Mouse (Mus musculus): ENCODE results near the gene Fam131a. TPM values are rescaled to one million over a fixed set of nuclear protein-coding genes. Genes with fewer than 3 reads are reported as not detected.

Fam131a gene
- polyA plus RNA-seq, 1 experiment from 2014 or later = 2.6 TPM

- Histone ChIP-seq H3K4me1 (peaks cover 21% of the 10 kb centered on the region), H3K36me3 (no peaks in the 10 kb centered on the region), H3K27me3 (replicated peaks) (peaks cover 81% of the 10 kb centered on the region), H3K27ac (no peak overlapping the region), H3K9ac (no peak overlapping the region), H3K9me3 (replicated peaks) (no peaks in the 10 kb centered on the region), H3K4me3 (no peak overlapping the region), H3K4me2 (no peak overlapping the region)
- 49% methylated on average over 5 of the region's 5 CpGs for WGBS (ENCODE audit: insufficient replicate concordance)
- ATAC-seq = no peak
Observed at GRCm38 (mm10) chr16:20735651-20736050, 42.6 kb downstream of the Fam131a start.

GRCm38 (mm10) chr16:20736168-20736567, 43.1 kb downstream of the Fam131a start:
- no peak overlapping the region for H3K9ac ChIP-seq
- no peak for ATAC-seq
- H3K9me3 ChIP-seq (replicated peaks) = no peaks in the 10 kb centered on the region
- H3K27ac ChIP-seq = no peak overlapping the region
- peaks cover 21% of the 10 kb centered on the region for H3K4me1 ChIP-seq
- 67% methylated on average over 7 of the region's 7 CpGs for WGBS (ENCODE audit: insufficient replicate concordance)
- H3K36me3 ChIP-seq = no peaks in the 10 kb centered on the region
- H3K4me2 ChIP-seq = no peak overlapping the region
- peaks cover 75% of the 10 kb centered on the region for H3K27me3 ChIP-seq (replicated peaks)
- no peak overlapping the region for H3K4me3 ChIP-seq

GRCm38 (mm10) chr16:20736823-20737222, 43.8 kb downstream of the Fam131a start:
- no peaks in the 10 kb centered on the region for H3K36me3 ChIP-seq
- H3K9me3 ChIP-seq (replicated peaks) = no peaks in the 10 kb centered on the region
- peaks cover 72% of the 10 kb centered on the region for H3K27me3 ChIP-seq (replicated peaks)
- 61% methylated on average over 5 of the region's 5 CpGs for WGBS (ENCODE audit: insufficient replicate concordance)
- H3K27ac ChIP-seq = no peak overlapping the region
- H3K9ac ChIP-seq = no peak overlapping the region
- no peak overlapping the region for H3K4me2 ChIP-seq
- ATAC-seq = no peak
- no peak overlapping the region for H3K4me3 ChIP-seq
- peaks cover 21% of the 10 kb centered on the region for H3K4me1 ChIP-seq

GRCm38 (mm10) chr16:20739845-20740244, 46.8 kb downstream of the Fam131a start:
- H3K4me1 ChIP-seq = no peaks in the 10 kb centered on the region
- no peak overlapping the region for H3K27ac ChIP-seq
- H3K9ac ChIP-seq = no peak overlapping the region
- no peak overlapping the region for H3K4me2 ChIP-seq
- H3K27me3 ChIP-seq (replicated peaks) = peaks cover 44% of the 10 kb centered on the region
- H3K9me3 ChIP-seq (replicated peaks) = no peaks in the 10 kb centered on the region
- H3K36me3 ChIP-seq = no peaks in the 10 kb centered on the region
- no peak for ATAC-seq
- 82% methylated on average over 9 of the region's 9 CpGs for WGBS (ENCODE audit: insufficient replicate concordance)
- no peak overlapping the region for H3K4me3 ChIP-seq

- no peak overlapping the region for H3K4me2 ChIP-seq
- H3K27ac ChIP-seq = no peak overlapping the region
- H3K9me3 ChIP-seq (replicated peaks) = no peaks in the 10 kb centered on the region
- H3K4me1 ChIP-seq = no peaks in the 10 kb centered on the region
- 62% methylated on average over 6 of the region's 6 CpGs for WGBS (ENCODE audit: insufficient replicate concordance)
- H3K36me3 ChIP-seq = no peaks in the 10 kb centered on the region
- H3K4me3 ChIP-seq = no peak overlapping the region
- H3K9ac ChIP-seq = no peak overlapping the region
- peaks cover 11% of the 10 kb centered on the region; the same call in 1 of the 2 replicates for H3K27me3 ChIP-seq (replicated peaks)
- ATAC-seq = no peak
Observed at GRCm38 (mm10) chr16:20746641-20747040, 53.6 kb downstream of the Fam131a start.

- Histone ChIP-seq H3K4me1 (no peaks in the 10 kb centered on the region), H3K27me3 (replicated peaks) (0 out of 2 replicates have a peak, but pooled peaks cover 7% of the 10 kb centered on the region), H3K9me3 (replicated peaks) (no peaks in the 10 kb centered on the region), H3K36me3 (no peaks in the 10 kb centered on the region), H3K4me3 (no peak overlapping the region), H3K9ac (no peak overlapping the region), H3K4me2 (no peak overlapping the region), H3K27ac (no peak overlapping the region)
- ATAC-seq = no peak
- 50% methylated on average over 8 of the region's 8 CpGs for WGBS (ENCODE audit: insufficient replicate concordance)
Observed at GRCm38 (mm10) chr16:20750518-20750917, 57.5 kb downstream of the Fam131a start.

Other genes with a start within 250 kb of the Fam131a start
- gene Eif2b5, start 194.4 kb upstream of the Fam131a start, polyA plus RNA-seq (2016; fragmentation: Nextera tagmentation; extraction: Ambion mirVana) = 90.0 and 99.7 TPM in 2 replicates
- gene Dvl3, start 176.3 kb upstream of the Fam131a start, polyA plus RNA-seq (2016; fragmentation: Nextera tagmentation; extraction: Ambion mirVana) = 8.0 and 8.8 TPM in 2 replicates
- gene Ap2m1, start 157.8 kb upstream of the Fam131a start, polyA plus RNA-seq (2016; fragmentation: Nextera tagmentation; extraction: Ambion mirVana) = 463 and 468 TPM in 2 replicates
- gene Abcf3, start 144.7 kb upstream of the Fam131a start, polyA plus RNA-seq (2016; fragmentation: Nextera tagmentation; extraction: Ambion mirVana) = 38.8 and 40.5 TPM in 2 replicates
- gene Vwa5b2, start 103.8 kb upstream of the Fam131a start, polyA plus RNA-seq (2016; fragmentation: Nextera tagmentation; extraction: Ambion mirVana) = 0.23 and 0.30 TPM in 2 replicates
- 27.4 and 28.6 TPM in 2 replicates for gene Eef1akmt4, start 81.6 kb upstream of the Fam131a start, polyA plus RNA-seq (2016; fragmentation: Nextera tagmentation; extraction: Ambion mirVana)
- 0.21 TPM in 1 of 2 replicates, not detected in the other for gene Gm49333, start 81.6 kb upstream of the Fam131a start, polyA plus RNA-seq (2016; fragmentation: Nextera tagmentation; extraction: Ambion mirVana)
- 35.0 and 36.0 TPM in 2 replicates for gene Alg3, start 81.5 kb upstream of the Fam131a start, polyA plus RNA-seq (2016; fragmentation: Nextera tagmentation; extraction: Ambion mirVana)
- 0.56 and 0.61 TPM in 2 replicates for gene Camk2n2, start 72.0 kb upstream of the Fam131a start, polyA plus RNA-seq (2016; fragmentation: Nextera tagmentation; extraction: Ambion mirVana)
- 0.53 TPM in 1 of 2 replicates, not detected in the other for gene Ece2, start 63.4 kb upstream of the Fam131a start, polyA plus RNA-seq (2016; fragmentation: Nextera tagmentation; extraction: Ambion mirVana)
- 277 and 289 TPM in 2 replicates for gene Psmd2, start 41.6 kb upstream of the Fam131a start, polyA plus RNA-seq (2016; fragmentation: Nextera tagmentation; extraction: Ambion mirVana)
- gene Eif4g1, start 24.9 kb upstream of the Fam131a start, polyA plus RNA-seq (2016; fragmentation: Nextera tagmentation; extraction: Ambion mirVana) = 180 and 187 TPM in 2 replicates
- gene Polr2h, start 24.4 kb downstream of the Fam131a start, polyA plus RNA-seq (2016; fragmentation: Nextera tagmentation; extraction: Ambion mirVana) = 66.1 and 68.4 TPM in 2 replicates
- gene Clcn2, start 24.5 kb downstream of the Fam131a start, polyA plus RNA-seq (2016; fragmentation: Nextera tagmentation; extraction: Ambion mirVana) = 14.0 and 14.5 TPM in 2 replicates
- gene Chrd, start 39.9 kb downstream of the Fam131a start, polyA plus RNA-seq (2016; fragmentation: Nextera tagmentation; extraction: Ambion mirVana) = 0.54 and 0.96 TPM in 2 replicates
- gene Thpo, start 41.3 kb downstream of the Fam131a start, polyA plus RNA-seq (2016; fragmentation: Nextera tagmentation; extraction: Ambion mirVana) = 2.7 and 2.8 TPM in 2 replicates